Mouse (Mus musculus): ENCODE measurements around the gene Snrpd2. TPM values are rescaled to one million over a fixed set of nuclear protein-coding genes. Genes with fewer than 3 reads are reported as not detected.
A peak's percentile ranks its signal among the peaks of the same experiment; 100 is the strongest.

Snrpd2 gene
- polyA plus RNA-seq, 1 experiment from 2014 or later: 110 TPM

DNA sequence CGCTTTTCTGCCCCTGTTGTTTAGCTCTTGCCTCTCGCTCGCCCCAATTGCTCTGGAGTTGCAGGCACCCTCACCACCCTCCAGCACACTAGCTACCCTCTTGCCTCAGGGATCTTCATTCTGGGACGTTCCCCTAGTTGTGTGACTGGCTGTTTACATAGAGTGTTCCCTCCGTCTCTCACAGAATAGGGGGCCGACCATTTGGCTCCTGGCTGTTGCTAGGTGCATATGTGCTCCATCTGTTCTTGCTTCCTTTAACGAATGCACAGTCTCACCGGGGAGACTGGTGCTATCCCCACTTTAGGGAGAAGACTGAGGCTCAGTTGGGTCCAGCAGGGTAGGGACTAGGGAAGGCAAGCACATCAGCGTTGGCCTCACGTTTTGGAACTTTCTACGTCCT lies 9.1 kb downstream of the Snrpd2 start:
- no peak for DNase-seq (ENCODE audit: low spot score)

GRCm38 (mm10) chr7:19159411-19159810 lies 9.9 kb downstream of the Snrpd2 start:
- no peak for DNase-seq (ENCODE audit: low spot score)
- 15% methylated on average over 18 of the region's 18 CpGs for WGBS
- no peak for ATAC-seq (ENCODE audit: low FRiP score)
- peaks cover 11% of the 10 kb centered on the region; the same call in 1 of the 2 replicates for H3K4me1 ChIP-seq (replicated peaks; ENCODE audit: control insufficient read depth, insufficient read depth, low read length)
- H3K4me2 ChIP-seq (replicated peaks): peak overlapping the region; percentile 55
- peak overlapping the region; percentile 32; the same call in 1 of the 2 replicates for H3K4me3 ChIP-seq (replicated peaks; ENCODE audit: low read length)
- peaks cover 31% of the 10 kb centered on the region for H3K27me3 ChIP-seq (ENCODE audit: control insufficient read depth, insufficient read depth, low read length)
- H3K36me3 ChIP-seq (replicated peaks; ENCODE audit: control insufficient read depth, insufficient read depth): peaks cover 8% of the 10 kb centered on the region; the same call in 1 of the 2 replicates
- H3K9ac ChIP-seq: no peak overlapping the region
- H3K9me3 ChIP-seq (ENCODE audit: control insufficient read depth, low read length): no peaks in the 10 kb centered on the region
- no peak overlapping the region for H3K27ac ChIP-seq

More for the DNA sequence above, 9.1 kb downstream of the Snrpd2 start:
- WGBS: 65% methylated on average over 11 of the region's 11 CpGs
- no peak overlapping the region for H3K9ac ChIP-seq
- peaks cover 16% of the 10 kb centered on the region for H3K36me3 ChIP-seq (replicated peaks; ENCODE audit: control insufficient read depth, insufficient read depth)
- no peak overlapping the region for H3K4me2 ChIP-seq (replicated peaks)
- H3K4me1 ChIP-seq (replicated peaks; ENCODE audit: control insufficient read depth, insufficient read depth, low read length): 0 out of 2 replicates have a peak, but pooled peaks cover 8% of the 10 kb centered on the region
- peaks cover 23% of the 10 kb centered on the region for H3K27me3 ChIP-seq (ENCODE audit: control insufficient read depth, insufficient read depth, low read length)
- H3K9me3 ChIP-seq (ENCODE audit: control insufficient read depth, low read length): no peaks in the 10 kb centered on the region
- ATAC-seq (ENCODE audit: low FRiP score): no peak
- no peak overlapping the region for H3K27ac ChIP-seq
- H3K4me3 ChIP-seq (replicated peaks; ENCODE audit: low read length): no peak overlapping the region

DNA sequence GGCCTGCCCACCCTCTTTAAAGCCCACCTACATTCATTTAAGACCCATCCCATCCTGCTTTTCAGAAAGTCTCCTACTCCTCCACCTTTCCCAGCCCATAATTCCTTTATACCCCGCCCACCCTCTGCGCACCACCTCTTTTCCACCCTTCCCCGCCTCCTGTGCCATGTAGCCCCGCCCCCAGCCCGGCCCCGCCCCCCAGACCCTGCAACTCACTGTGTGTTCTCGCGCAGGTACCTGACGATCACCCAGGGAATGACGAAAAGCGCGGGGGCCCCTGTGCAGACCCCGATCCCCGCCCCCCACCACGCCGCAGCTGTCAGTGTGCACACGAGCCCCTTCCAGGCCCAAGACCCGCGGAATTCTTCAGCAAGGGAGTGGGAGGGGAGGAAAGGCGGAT lies 10.6 kb downstream of the Snrpd2 start:
- Histone ChIP-seq H3K4me3 (replicated peaks; ENCODE audit: low read length) (peak overlapping the region; percentile 32), H3K36me3 (replicated peaks; ENCODE audit: control insufficient read depth, insufficient read depth) (peaks cover 1% of the 10 kb centered on the region; the same call in 1 of the 2 replicates), H3K9ac (peak overlapping the region; percentile 58), H3K27me3 (ENCODE audit: control insufficient read depth, insufficient read depth, low read length) (peaks cover 38% of the 10 kb centered on the region), H3K27ac (no peak overlapping the region), H3K4me2 (replicated peaks) (peak overlapping the region; percentile 55), H3K9me3 (ENCODE audit: control insufficient read depth, low read length) (no peaks in the 10 kb centered on the region), H3K4me1 (replicated peaks; ENCODE audit: control insufficient read depth, insufficient read depth, low read length) (peaks cover 17% of the 10 kb centered on the region; the same call in 1 of the 2 replicates)
- WGBS: under 1% methylated on average over 19 of the region's 20 CpGs
- peak; percentile 26; the same call in 1 of the 2 replicates for ATAC-seq (ENCODE audit: low FRiP score)
- peak; percentile 25 for DNase-seq (ENCODE audit: low spot score)

DNA sequence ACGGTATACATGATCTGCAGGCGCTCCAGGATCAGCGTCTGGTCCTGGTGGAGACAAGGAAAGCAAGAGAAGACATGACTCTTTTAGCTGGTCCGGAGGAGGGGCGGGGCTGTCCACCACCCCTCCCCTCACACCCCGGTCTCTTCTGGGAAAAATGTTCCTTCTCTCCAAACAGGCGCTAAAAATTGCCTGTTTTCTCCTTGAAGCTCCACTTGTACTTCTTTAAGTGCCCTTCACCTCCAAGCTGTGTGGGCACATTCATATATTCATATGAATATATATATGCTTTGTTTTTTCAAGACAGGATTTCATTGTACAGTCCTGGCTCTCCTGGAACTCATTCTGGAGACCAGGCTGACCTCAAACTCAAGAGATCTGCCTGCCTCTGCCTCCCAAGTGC lies 13.4 kb downstream of the Snrpd2 start:
- DNase-seq (ENCODE audit: low spot score) (no peak), ATAC-seq (ENCODE audit: low FRiP score) (no peak)
- H3K4me2 ChIP-seq (replicated peaks): no peak overlapping the region
- 85% methylated on average over 7 of the region's 7 CpGs for WGBS
- peaks cover 45% of the 10 kb centered on the region for H3K27me3 ChIP-seq (ENCODE audit: control insufficient read depth, insufficient read depth, low read length)
- no peak overlapping the region for H3K27ac ChIP-seq
- no peak overlapping the region for H3K9ac ChIP-seq
- H3K4me1 ChIP-seq (replicated peaks; ENCODE audit: control insufficient read depth, insufficient read depth, low read length): peaks cover 24% of the 10 kb centered on the region; the same call in 1 of the 2 replicates
- H3K9me3 ChIP-seq (ENCODE audit: control insufficient read depth, low read length): no peaks in the 10 kb centered on the region
- H3K36me3 ChIP-seq (replicated peaks; ENCODE audit: control insufficient read depth, insufficient read depth): no peaks in the 10 kb centered on the region
- H3K4me3 ChIP-seq (replicated peaks; ENCODE audit: low read length): no peak overlapping the region

DNA sequence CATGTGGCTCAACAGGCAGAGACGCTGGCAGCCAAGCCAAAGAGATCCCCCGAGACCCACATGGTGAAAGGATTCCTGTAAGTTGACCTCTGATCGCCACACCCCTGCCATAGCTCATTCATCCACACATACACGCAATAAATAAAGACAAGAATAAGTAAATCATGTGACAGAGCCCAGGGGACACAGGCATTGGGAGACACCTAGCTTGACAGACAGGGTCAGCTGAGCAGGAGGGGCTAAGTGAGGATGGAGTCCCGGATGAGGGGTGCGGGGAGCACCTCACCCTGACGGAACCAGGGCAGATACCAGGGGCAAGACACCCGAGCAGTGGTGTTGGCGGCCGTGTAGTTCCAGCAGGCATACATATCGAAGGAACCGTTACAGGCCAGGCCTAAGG lies 14.2 kb downstream of the Snrpd2 start:
- 28% methylated on average over 12 of the region's 12 CpGs for WGBS
- H3K4me3 ChIP-seq (replicated peaks; ENCODE audit: low read length): no peak overlapping the region
- no peak overlapping the region for H3K9ac ChIP-seq
- H3K27ac ChIP-seq: no peak overlapping the region
- peaks cover 45% of the 10 kb centered on the region for H3K27me3 ChIP-seq (ENCODE audit: control insufficient read depth, insufficient read depth, low read length)
- ATAC-seq (ENCODE audit: low FRiP score): no peak
- DNase-seq (ENCODE audit: low spot score): no peak
- H3K4me2 ChIP-seq (replicated peaks): 0 out of 2 replicates have a peak overlapping the region, but pooled peaks have one; percentile 1
- H3K9me3 ChIP-seq (ENCODE audit: control insufficient read depth, low read length): no peaks in the 10 kb centered on the region
- no peaks in the 10 kb centered on the region for H3K36me3 ChIP-seq (replicated peaks; ENCODE audit: control insufficient read depth, insufficient read depth)
- H3K4me1 ChIP-seq (replicated peaks; ENCODE audit: control insufficient read depth, insufficient read depth, low read length): peaks cover 24% of the 10 kb centered on the region; the same call in 1 of the 2 replicates

DNA sequence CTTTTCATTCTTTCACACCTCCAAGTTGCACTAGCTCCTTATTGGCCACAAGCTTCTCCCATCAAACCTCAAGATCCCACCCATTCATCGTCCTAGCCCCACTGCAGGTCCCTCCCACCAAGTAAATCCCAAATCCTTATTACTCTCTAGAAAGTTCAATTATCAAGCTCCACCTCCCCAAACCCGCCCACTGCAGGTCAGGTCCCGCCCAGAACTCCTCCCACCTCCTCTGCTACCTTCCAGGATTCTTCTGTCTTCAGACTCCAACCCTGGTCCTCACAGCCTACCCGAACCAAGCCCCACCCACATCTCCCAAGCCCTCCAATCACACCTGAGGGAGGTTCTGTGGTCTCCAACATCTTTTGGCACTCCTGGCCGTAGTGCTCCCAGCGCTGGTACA lies 14.7 kb downstream of the Snrpd2 start:
- DNase-seq (ENCODE audit: low spot score) (peak; percentile 22), ATAC-seq (ENCODE audit: low FRiP score) (no peak)
- no peak overlapping the region for H3K9ac ChIP-seq
- WGBS: 0% methylated on average over 6 of the region's 6 CpGs
- H3K4me1 ChIP-seq (replicated peaks; ENCODE audit: control insufficient read depth, insufficient read depth, low read length): peaks cover 24% of the 10 kb centered on the region; the same call in 1 of the 2 replicates
- no peaks in the 10 kb centered on the region for H3K36me3 ChIP-seq (replicated peaks; ENCODE audit: control insufficient read depth, insufficient read depth)
- no peak overlapping the region for H3K4me3 ChIP-seq (replicated peaks; ENCODE audit: low read length)
- peaks cover 45% of the 10 kb centered on the region for H3K27me3 ChIP-seq (ENCODE audit: control insufficient read depth, insufficient read depth, low read length)
- H3K9me3 ChIP-seq (ENCODE audit: control insufficient read depth, low read length): no peaks in the 10 kb centered on the region
- H3K4me2 ChIP-seq (replicated peaks): 0 out of 2 replicates have a peak overlapping the region, but pooled peaks have one; percentile 1
- no peak overlapping the region for H3K27ac ChIP-seq

- peak; percentile 24 for DNase-seq (ENCODE audit: low spot score)
- H3K9me3 ChIP-seq (ENCODE audit: control insufficient read depth, low read length): no peaks in the 10 kb centered on the region
- H3K4me1 ChIP-seq (replicated peaks; ENCODE audit: control insufficient read depth, insufficient read depth, low read length): peaks cover 20% of the 10 kb centered on the region; the same call in 1 of the 2 replicates
- no peak overlapping the region for H3K27ac ChIP-seq
- WGBS: 3% methylated on average over 13 of the region's 13 CpGs
- peaks cover 38% of the 10 kb centered on the region for H3K27me3 ChIP-seq (ENCODE audit: control insufficient read depth, insufficient read depth, low read length)
- H3K9ac ChIP-seq: no peak overlapping the region
- no peak overlapping the region for H3K4me2 ChIP-seq (replicated peaks)
- no peak for ATAC-seq (ENCODE audit: low FRiP score)
- H3K4me3 ChIP-seq (replicated peaks; ENCODE audit: low read length): no peak overlapping the region
- no peaks in the 10 kb centered on the region for H3K36me3 ChIP-seq (replicated peaks; ENCODE audit: control insufficient read depth, insufficient read depth)
Measured at GRCm38 (mm10) chr7:19164978-19165377, 15.5 kb downstream of the Snrpd2 start.

DNA sequence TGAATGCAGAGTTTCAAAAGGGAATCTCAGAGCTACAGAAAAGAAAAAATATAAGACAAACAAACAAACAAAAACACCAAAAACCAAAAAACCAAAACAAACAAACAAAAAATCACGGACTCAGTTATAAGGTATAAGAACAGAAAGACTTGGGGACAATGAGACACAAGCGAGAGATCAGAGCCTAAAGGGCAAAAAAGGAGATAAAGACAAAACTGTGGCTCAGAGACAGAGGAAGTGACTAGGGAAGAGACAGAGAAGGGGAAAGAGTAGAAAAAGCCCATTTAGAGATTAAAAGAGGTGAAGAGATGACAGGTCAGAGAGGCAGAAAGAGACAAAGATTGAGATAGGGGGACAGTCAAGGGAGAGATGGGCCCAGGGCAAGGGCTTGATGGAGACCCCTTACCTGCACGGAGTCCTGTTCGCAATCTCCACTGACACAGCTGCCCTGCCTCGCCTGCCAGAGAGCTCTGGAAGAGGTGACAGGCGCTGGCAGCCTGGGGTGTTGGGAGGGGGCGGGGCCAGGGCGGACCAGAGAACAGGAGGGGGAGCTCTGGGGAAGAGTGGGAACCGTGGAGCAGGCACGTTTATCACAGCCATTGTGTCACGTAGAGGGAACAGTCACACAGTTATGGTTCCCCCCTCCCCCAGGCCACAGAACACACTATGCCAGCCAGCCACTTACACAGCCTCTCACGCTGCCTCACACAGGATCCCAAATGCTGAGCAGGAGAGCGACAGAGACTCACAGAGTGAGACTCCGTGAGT lies 16.3 kb downstream of the Snrpd2 start, which contains the start of gene Gipr:
Gipr (minus strand) TSS at position 472 of the 768 bp plus-strand sequence.
- 14% methylated on average over 14 of the region's 14 CpGs for WGBS
- DNase-seq (ENCODE audit: low spot score) (peak; percentile 23), ATAC-seq (ENCODE audit: low FRiP score) (peak; percentile 29; the same call in 1 of the 2 replicates)
- Histone ChIP-seq H3K27ac (no peak within 1 kb of the TSS), H3K4me1 (replicated peaks; ENCODE audit: control insufficient read depth, insufficient read depth, low read length) (peaks cover 15% of the 10 kb centered on the region; the same call in 1 of the 2 replicates), H3K9ac (0 out of 2 replicates have a peak within 1 kb of the TSS, but pooled peaks have one; percentile 22), H3K9me3 (ENCODE audit: control insufficient read depth, low read length) (no peaks in the 10 kb centered on the region), H3K4me3 (replicated peaks; ENCODE audit: low read length) (no peak within 1 kb of the TSS), H3K4me2 (replicated peaks) (peak within 1 kb of the TSS; percentile 36), H3K36me3 (replicated peaks; ENCODE audit: control insufficient read depth, insufficient read depth) (no peaks in the 10 kb centered on the region), H3K27me3 (ENCODE audit: control insufficient read depth, insufficient read depth, low read length) (peaks cover 30% of the 10 kb centered on the region)

- Histone ChIP-seq H3K36me3 (replicated peaks; ENCODE audit: control insufficient read depth, insufficient read depth) (no peaks in the 10 kb centered on the region), H3K4me2 (replicated peaks) (no peak overlapping the region), H3K27ac (no peak overlapping the region), H3K9ac (no peak overlapping the region), H3K27me3 (ENCODE audit: control insufficient read depth, insufficient read depth, low read length) (peaks cover 29% of the 10 kb centered on the region), H3K9me3 (ENCODE audit: control insufficient read depth, low read length) (no peaks in the 10 kb centered on the region), H3K4me1 (replicated peaks; ENCODE audit: control insufficient read depth, insufficient read depth, low read length) (peaks cover 20% of the 10 kb centered on the region), H3K4me3 (replicated peaks; ENCODE audit: low read length) (no peak overlapping the region)
- DNase-seq (ENCODE audit: low spot score) (peak; percentile 20), ATAC-seq (ENCODE audit: low FRiP score) (no peak)
- WGBS: 94% methylated on average over 3 of the region's 3 CpGs
Measured at GRCm38 (mm10) chr7:19166990-19167389, 17.5 kb downstream of the Snrpd2 start.

Measured in hindbrain, embryonic 14.5 days (tissue).